Mouse (Mus musculus) heart, embryonic 15.5 days (tissue): Measurements from ENCODE around the gene Ttc13. TPM values are rescaled to one million over a fixed set of nuclear protein-coding genes. Genes with fewer than 3 reads are reported as not detected.

Experiments
- ATAC-seq: fragments of 200-750 bp; cut with Nextera tagmentation; replicated peaks from 2 replicates; pipeline ENCODE4 v1.8.0; 2017; ENCODE audit warnings: low read depth, moderate TSS enrichment; ENCODE audit not compliant: insufficient number of reproducible peaks, insufficient read depth, low FRiP score
- H3K27ac ChIP-seq: fragments of 300-500 bp; sonication (generic); 2 replicates; pipeline ENCODE4 v1.5.1; 2015; ENCODE audit warnings: mild to moderate bottlenecking, inconsistent platforms
- H3K27me3 ChIP-seq: fragments of 300-500 bp; sonication (generic); 2 replicates; pipeline ENCODE4 v1.6.1; 2015; ENCODE audit warnings: inconsistent platforms
- H3K36me3 ChIP-seq: fragments of 300-500 bp; sonication (generic); 2 replicates; pipeline ENCODE4 v1.6.1; 2015; ENCODE audit warnings: mild to moderate bottlenecking, inconsistent platforms
- H3K4me1 ChIP-seq: fragments of 300-500 bp; sonication (generic); replicated peaks from 2 replicates; pipeline ENCODE4 v1.6.1; 2015; ENCODE audit warnings: inconsistent platforms
- H3K4me2 ChIP-seq: fragments of 300-500 bp; sonication (generic); 2 replicates; pipeline ENCODE4 v1.6.1; 2015; ENCODE audit warnings: inconsistent platforms, mild to moderate bottlenecking, moderate library complexity
- H3K4me3 ChIP-seq: fragments of 300-500 bp; sonication (generic); 2 replicates; pipeline ENCODE4 v1.5.1; 2015; ENCODE audit warnings: mild to moderate bottlenecking, inconsistent platforms
- H3K9ac ChIP-seq: fragments of 300-500 bp; sonication (generic); 2 replicates; pipeline ENCODE4 v1.6.1; 2015; ENCODE audit warnings: mild to moderate bottlenecking, inconsistent platforms
- H3K9me3 ChIP-seq: fragments of 300-500 bp; sonication (generic); replicated peaks from 2 replicates; pipeline ENCODE4 v1.6.1; 2016; ENCODE audit warnings: inconsistent platforms
- whole genome bisulfite sequencing: fragments of 180-500 bp; shearing (Covaris S2); methylation state at CpG from one replicate; pipeline ENCODE4 v1.1.7; 2015; ENCODE audit warnings: mixed read lengths; 5-methylcytosine and 5-hydroxymethylcytosine counted together
- polyA plus RNA-seq: library from polyadenylated mRNA; unstranded; fragments of >200 nt; fragmentation: Nextera tagmentation; extraction: Ambion mirVana; gene quantifications from 2 replicates; pipeline ENCODE4 v1.2.1, GENCODE M21; 2015

The Ttc13 gene
- polyA plus RNA-seq, 1 experiment from 2014 or later: 24.3 TPM

- ATAC-seq: no peak
- Histone ChIP-seq H3K4me2 (no peak overlapping the region), H3K36me3 (peaks cover 26% of the 10 kb centered on the region), H3K27ac (no peak overlapping the region), H3K4me3 (no peak overlapping the region), H3K9ac (no peak overlapping the region), H3K27me3 (no peaks in the 10 kb centered on the region), H3K9me3 (no peaks in the 10 kb centered on the region), H3K4me1 (0 out of 2 replicates have a peak, but pooled peaks cover 2% of the 10 kb centered on the region)
- WGBS: 73% methylated on average over 3 of the region's 3 CpGs
Observed at GRCm38 (mm10) chr8:124702183-124702582, 19.6 kb downstream of the Ttc13 start.

DNA sequence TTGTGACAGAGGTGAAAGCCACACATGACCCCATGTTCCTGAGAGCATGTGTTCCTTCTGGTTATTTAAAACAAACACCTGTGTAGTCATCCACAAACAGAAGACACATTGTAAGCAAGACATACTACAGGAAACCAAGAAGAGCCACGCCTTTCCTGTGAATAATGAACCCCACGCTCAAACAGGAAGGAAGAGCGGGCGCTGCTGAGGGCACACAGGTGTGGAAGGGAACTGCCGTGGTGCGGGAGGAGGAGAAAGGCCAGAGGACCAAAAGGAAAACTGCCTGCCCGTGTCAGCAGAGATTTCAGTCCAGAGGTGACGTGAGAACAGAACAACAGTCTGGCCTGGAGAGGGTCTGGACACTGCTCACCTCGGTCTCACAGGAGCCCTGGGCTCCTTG is 20.8 kb downstream of the Ttc13 start:
- Histone ChIP-seq H3K4me3 (no peak overlapping the region), H3K27me3 (no peaks in the 10 kb centered on the region), H3K9ac (no peak overlapping the region), H3K36me3 (peaks cover 21% of the 10 kb centered on the region), H3K9me3 (no peaks in the 10 kb centered on the region), H3K27ac (no peak overlapping the region), H3K4me2 (no peak overlapping the region), H3K4me1 (0 out of 2 replicates have a peak, but pooled peaks cover 2% of the 10 kb centered on the region)
- 66% methylated on average over 9 of the region's 9 CpGs for WGBS
- ATAC-seq: no peak

DNA sequence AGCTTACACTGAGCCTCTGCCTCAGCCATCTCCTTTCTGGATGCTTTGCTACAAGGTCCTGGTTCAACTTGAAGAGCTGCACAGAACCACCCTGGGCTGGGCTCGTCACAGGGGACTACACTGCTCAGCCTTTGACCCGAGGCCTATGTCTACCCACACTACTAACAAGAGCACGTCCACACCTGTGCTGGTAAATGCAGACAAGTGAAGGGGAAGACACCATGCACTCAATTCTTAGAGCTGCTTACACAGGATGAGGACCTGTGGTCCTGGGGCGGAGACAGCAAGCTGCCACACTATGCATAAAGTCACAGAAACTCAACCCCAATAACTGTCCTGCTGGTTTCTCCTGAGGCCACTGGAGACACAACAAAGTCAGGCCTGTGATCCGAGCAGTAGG is 21.5 kb downstream of the Ttc13 start:
- Histone ChIP-seq H3K4me3 (no peak overlapping the region), H3K36me3 (peaks cover 17% of the 10 kb centered on the region)
- WGBS: 88% methylated on average over 5 of the region's 5 CpGs

GRCm38 (mm10) chr8:124695424-124696100 is 26.2 kb downstream of the Ttc13 start:
- H3K27me3 ChIP-seq: no peaks in the 10 kb centered on the region
- 89% methylated on average over 22 of the region's 22 CpGs for WGBS
- H3K9me3 ChIP-seq: no peaks in the 10 kb centered on the region
- H3K4me3 ChIP-seq: no peak overlapping the region
- no peak overlapping the region for H3K4me2 ChIP-seq
- no peak for ATAC-seq
- H3K4me1 ChIP-seq: no peaks in the 10 kb centered on the region
- peaks cover 12% of the 10 kb centered on the region for H3K36me3 ChIP-seq
- H3K9ac ChIP-seq: no peak overlapping the region
- H3K27ac ChIP-seq: no peak overlapping the region

More for the DNA sequence above, 21.5 kb downstream of the Ttc13 start:
- Histone ChIP-seq H3K9ac (no peak overlapping the region), H3K4me2 (no peak overlapping the region), H3K4me1 (0 out of 2 replicates have a peak, but pooled peaks cover 2% of the 10 kb centered on the region), H3K27ac (no peak overlapping the region), H3K27me3 (no peaks in the 10 kb centered on the region), H3K9me3 (no peaks in the 10 kb centered on the region)
- ATAC-seq: no peak

DNA sequence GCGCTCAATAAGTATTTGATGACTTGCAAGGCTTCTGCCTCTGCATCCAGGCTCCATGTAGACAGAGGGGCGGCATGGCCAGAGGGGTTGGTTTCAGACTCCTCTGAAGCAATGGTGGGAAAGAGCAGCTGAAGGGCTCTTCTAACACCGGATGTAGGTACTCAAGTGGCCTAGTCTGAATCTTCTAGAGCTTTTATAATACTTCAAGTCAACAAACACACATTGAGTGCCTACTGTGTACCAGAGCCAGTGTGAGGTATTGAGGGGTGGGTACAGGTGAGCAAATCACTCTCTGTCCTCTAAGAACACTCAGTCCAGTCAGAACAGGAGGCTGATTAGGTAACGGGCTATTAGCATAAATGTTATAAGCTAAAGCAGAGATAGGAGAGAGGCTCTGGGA is 30.1 kb downstream of the Ttc13 start:
- Histone ChIP-seq H3K27me3 (no peaks in the 10 kb centered on the region), H3K4me3 (no peak overlapping the region), H3K27ac (no peak overlapping the region), H3K4me2 (no peak overlapping the region), H3K4me1 (no peaks in the 10 kb centered on the region), H3K9ac (no peak overlapping the region), H3K36me3 (peaks cover 11% of the 10 kb centered on the region; the same call in 1 of the 2 replicates), H3K9me3 (no peaks in the 10 kb centered on the region)
- no peak for ATAC-seq
- WGBS: 86% methylated on average over 4 of the region's 4 CpGs

- no peak overlapping the region for H3K9ac ChIP-seq
- H3K4me3 ChIP-seq: no peak overlapping the region
- peaks cover 19% of the 10 kb centered on the region; the same call in 1 of the 2 replicates for H3K36me3 ChIP-seq
- no peak overlapping the region for H3K4me2 ChIP-seq
- no peaks in the 10 kb centered on the region for H3K27me3 ChIP-seq
- no peak overlapping the region for H3K27ac ChIP-seq
- 88% methylated on average over 13 of the region's 13 CpGs for WGBS
- H3K9me3 ChIP-seq: no peaks in the 10 kb centered on the region
- H3K4me1 ChIP-seq: no peaks in the 10 kb centered on the region
- no peak for ATAC-seq
Observed at GRCm38 (mm10) chr8:124688899-124689298, 32.9 kb downstream of the Ttc13 start.

DNA sequence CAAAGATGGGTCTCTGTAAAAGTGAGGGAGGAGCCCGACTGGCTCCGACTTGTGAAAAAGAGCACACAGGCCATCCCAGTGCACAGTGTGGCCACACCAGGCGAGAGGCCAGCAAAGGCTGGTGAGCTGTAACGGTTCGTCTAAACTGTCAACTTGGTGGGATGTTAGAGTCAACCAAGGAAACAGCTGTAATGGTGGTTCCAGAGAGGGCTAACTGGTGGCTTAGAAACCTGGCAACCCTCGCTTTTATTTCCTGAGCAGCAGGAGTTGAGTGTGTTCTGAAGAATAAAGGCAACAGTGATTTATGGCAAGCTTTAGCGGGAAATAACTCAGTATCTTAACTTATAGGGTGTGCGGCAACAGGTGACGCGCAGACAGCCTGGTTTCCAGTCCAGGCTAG is 39.6 kb downstream of the Ttc13 start:
- H3K9me3 ChIP-seq: no peaks in the 10 kb centered on the region
- no peaks in the 10 kb centered on the region for H3K27me3 ChIP-seq
- H3K36me3 ChIP-seq: peaks cover 42% of the 10 kb centered on the region; the same call in 1 of the 2 replicates
- H3K4me1 ChIP-seq: 0 out of 2 replicates have a peak, but pooled peaks cover 2% of the 10 kb centered on the region
- no peak overlapping the region for H3K4me2 ChIP-seq
- H3K4me3 ChIP-seq: no peak overlapping the region
- H3K27ac ChIP-seq: no peak overlapping the region
- no peak for ATAC-seq
- no peak overlapping the region for H3K9ac ChIP-seq
- WGBS: 90% methylated on average over 10 of the region's 10 CpGs

DNA sequence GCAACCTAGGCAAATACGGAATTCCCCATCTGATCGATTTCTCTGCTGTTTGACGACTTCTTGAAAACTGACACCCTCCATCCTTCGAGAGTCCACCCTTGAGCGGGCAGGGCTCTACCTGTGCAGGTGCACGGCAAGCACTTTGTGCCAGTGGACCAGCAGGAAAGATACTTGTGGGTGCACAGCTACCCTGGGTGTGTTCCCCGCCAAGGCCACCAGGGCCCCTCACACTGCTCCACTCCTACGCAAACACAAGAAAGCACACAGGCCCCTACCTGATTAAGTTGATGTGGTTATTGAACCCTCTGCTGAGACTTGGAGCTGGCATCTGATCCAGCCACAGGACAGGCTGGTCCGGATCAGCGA is 40.0 kb downstream of the Ttc13 start:
- no peaks in the 10 kb centered on the region for H3K27me3 ChIP-seq
- 0 out of 2 replicates have a peak, but pooled peaks cover 2% of the 10 kb centered on the region for H3K4me1 ChIP-seq
- 80% methylated on average over 10 of the region's 10 CpGs for WGBS
- no peak overlapping the region for H3K4me3 ChIP-seq
- no peak overlapping the region for H3K9ac ChIP-seq
- H3K9me3 ChIP-seq: no peaks in the 10 kb centered on the region
- H3K4me2 ChIP-seq: no peak overlapping the region
- no peak for ATAC-seq
- H3K27ac ChIP-seq: no peak overlapping the region
- peaks cover 40% of the 10 kb centered on the region; the same call in 1 of the 2 replicates for H3K36me3 ChIP-seq

- no peak for ATAC-seq
- no peak overlapping the region for H3K9ac ChIP-seq
- 81% methylated on average over 10 of the region's 10 CpGs for WGBS
- H3K4me2 ChIP-seq: no peak overlapping the region
- H3K27ac ChIP-seq: no peak overlapping the region
- H3K4me1 ChIP-seq: 0 out of 2 replicates have a peak, but pooled peaks cover 2% of the 10 kb centered on the region
- no peaks in the 10 kb centered on the region for H3K27me3 ChIP-seq
- no peak overlapping the region for H3K4me3 ChIP-seq
- H3K36me3 ChIP-seq: peaks cover 41% of the 10 kb centered on the region; the same call in 1 of the 2 replicates
- no peaks in the 10 kb centered on the region for H3K9me3 ChIP-seq
Observed at GRCm38 (mm10) chr8:124681077-124681791, 40.5 kb downstream of the Ttc13 start.

DNA sequence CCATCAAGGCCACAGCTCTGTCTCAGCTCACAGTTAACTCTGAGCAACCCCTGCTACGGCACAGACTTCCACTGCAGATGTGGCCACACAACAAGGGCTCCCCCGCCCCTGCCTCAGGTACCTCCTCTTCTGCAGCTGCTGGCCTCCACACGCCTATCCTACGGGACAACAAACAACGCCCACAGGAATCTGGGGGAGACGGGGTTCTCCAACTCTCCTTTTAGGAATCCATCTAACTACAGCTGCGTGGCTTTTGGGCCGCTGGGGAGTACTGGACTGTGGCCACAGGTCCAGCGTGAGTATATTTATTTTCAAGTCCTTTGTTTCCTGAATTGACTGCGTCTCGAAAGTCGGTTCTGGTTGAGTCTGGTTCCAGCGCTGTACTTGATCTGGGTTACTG is 43.5 kb downstream of the Ttc13 start:
- 0 out of 2 replicates have a peak, but pooled peaks cover 2% of the 10 kb centered on the region for H3K4me1 ChIP-seq
- H3K36me3 ChIP-seq: peaks cover 41% of the 10 kb centered on the region; the same call in 1 of the 2 replicates
- WGBS: 89% methylated on average over 13 of the region's 13 CpGs
- no peak overlapping the region for H3K4me2 ChIP-seq
- ATAC-seq: no peak
- no peak overlapping the region for H3K4me3 ChIP-seq
- no peak overlapping the region for H3K27ac ChIP-seq
- no peaks in the 10 kb centered on the region for H3K9me3 ChIP-seq
- no peaks in the 10 kb centered on the region for H3K27me3 ChIP-seq
- H3K9ac ChIP-seq: no peak overlapping the region

DNA sequence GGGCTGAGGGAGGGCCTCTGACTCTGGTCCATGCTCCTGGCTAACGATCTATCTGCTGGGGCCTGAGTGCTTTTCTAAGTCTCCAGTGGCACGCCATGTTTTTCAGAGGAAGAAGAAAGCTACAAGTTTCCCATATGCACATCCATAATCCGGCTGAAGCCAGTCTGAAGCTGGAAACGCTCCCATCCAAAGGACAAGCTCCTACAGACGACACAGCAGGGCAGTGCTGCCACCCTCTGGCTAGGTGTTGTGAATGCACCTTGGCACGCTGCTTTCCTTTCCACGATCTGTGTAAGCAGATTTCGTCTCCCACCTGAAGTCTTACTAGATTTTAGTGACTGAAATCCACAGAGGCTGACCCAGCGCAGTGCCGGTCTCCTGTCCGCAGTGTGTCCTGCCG is 44.3 kb downstream of the Ttc13 start:
- H3K36me3 ChIP-seq: peaks cover 39% of the 10 kb centered on the region; the same call in 1 of the 2 replicates

More for the DNA sequence above, 44.3 kb downstream of the Ttc13 start:
- Histone ChIP-seq H3K4me3 (no peak overlapping the region), H3K9me3 (no peaks in the 10 kb centered on the region), H3K27me3 (no peaks in the 10 kb centered on the region), H3K27ac (no peak overlapping the region), H3K4me1 (0 out of 2 replicates have a peak, but pooled peaks cover 2% of the 10 kb centered on the region), H3K4me2 (no peak overlapping the region), H3K9ac (no peak overlapping the region)
- ATAC-seq: peak; percentile 68; the same call in 1 of the 2 replicates
- 46% methylated on average over 12 of the region's 12 CpGs for WGBS
